ENCODE assay signal across 11 mouse cellular contexts in genomic region chr2:122301921-122302573, GRCm38 (mm10). TPM values are rescaled to one million over a fixed set of nuclear protein-coding genes. Genes with fewer than 3 reads are reported as not detected.
DNase-seq lines count a peak whose midpoint lies in the region; ATAC-seq lines count a peak whose summit lies in the region.
"Had no signal": no experiment of that assay in that cellular context is flagged by ENCODE, and none has a peak within 500 bp of the region (broad histone marks: within the 10 kb centered on the region; RNA-seq: fewer than 3 reads in every experiment).

No protein-coding gene starts in this region.

- no peaks in the 10 kb centered on the region for H3K36me3 ChIP-seq in kidney, embryonic 14.5 days (ENCODE audit: control insufficient read depth, insufficient read depth, low read length)
- no peaks in the 10 kb centered on the region for H3K36me3 ChIP-seq in embryonic facial prominence, embryonic 12.5 days
- no peaks in the 10 kb centered on the region for H3K36me3 ChIP-seq in intestine, embryonic 14.5 days (ENCODE audit: control insufficient read depth, insufficient read depth, low read length)

- H3K4me1 ChIP-seq in kidney, embryonic 14.5 days (ENCODE audit: control insufficient read depth, insufficient read depth, low read length): peaks cover 17% of the 10 kb centered on the region
- H3K4me1 ChIP-seq in embryonic facial prominence, embryonic 12.5 days: peaks cover 26% of the 10 kb centered on the region
- peaks cover 11% of the 10 kb centered on the region for H3K4me1 ChIP-seq in intestine, embryonic 14.5 days (replicated peaks; ENCODE audit: control insufficient read depth, insufficient read depth, low read length)

- peak overlapping the region; percentile 38 for H3K4me2 ChIP-seq in kidney, embryonic 14.5 days (replicated peaks; ENCODE audit: low read depth, low read length)
- peak overlapping the region; percentile 63 for H3K4me2 ChIP-seq in embryonic facial prominence, embryonic 12.5 days (replicated peaks)
- H3K4me2 ChIP-seq in intestine, embryonic 14.5 days (ENCODE audit: low read length): peak overlapping the region; percentile 62

- intact Hi-C loops in left cerebral cortex, postnatal 4 days (cut with DNase I): loop anchor here (5.0 kb wide), 1 partner anchor 110 kb away; no protein-coding TSS in a partner anchor

- ATAC-seq in kidney, embryonic 14.5 days (ENCODE audit: low FRiP score, low TSS enrichment): no peak
- ATAC-seq in embryonic facial prominence, embryonic 12.5 days (ENCODE audit: insufficient number of reproducible peaks, insufficient read depth, low FRiP score, low TSS enrichment): no peak
- no peak for ATAC-seq in intestine, embryonic 14.5 days (replicated peaks; ENCODE audit: low FRiP score, low TSS enrichment, low read depth)

- H3K9ac ChIP-seq in kidney, embryonic 14.5 days (ENCODE audit: low read depth, low read length): peak overlapping the region; percentile 29; the same call in 1 of the 2 replicates
- no peak overlapping the region for H3K9ac ChIP-seq in embryonic facial prominence, embryonic 12.5 days
- no peak overlapping the region for H3K9ac ChIP-seq in intestine, embryonic 14.5 days (ENCODE audit: low read length)

- WGBS in kidney, embryonic 14.5 days: 5% methylated on average over 23 of the region's 23 CpGs
- WGBS in embryonic facial prominence, embryonic 12.5 days: 8% methylated on average over 23 of the region's 23 CpGs
- 9% methylated on average over 23 of the region's 23 CpGs for WGBS in intestine, embryonic 14.5 days

- H3K27me3 ChIP-seq in kidney, embryonic 14.5 days (ENCODE audit: control insufficient read depth, insufficient read depth, low read length): peaks cover 62% of the 10 kb centered on the region
- H3K27me3 ChIP-seq in embryonic facial prominence, embryonic 12.5 days: peaks cover 97% of the 10 kb centered on the region
- peaks cover 84% of the 10 kb centered on the region for H3K27me3 ChIP-seq in intestine, embryonic 14.5 days (replicated peaks; ENCODE audit: control insufficient read depth, insufficient read depth, low read length)

- H3K27ac ChIP-seq in kidney, embryonic 14.5 days (ENCODE audit: low read depth, low read length): no peak overlapping the region
- no peak overlapping the region for H3K27ac ChIP-seq in embryonic facial prominence, embryonic 12.5 days
- no peak overlapping the region for H3K27ac ChIP-seq in intestine, embryonic 14.5 days (ENCODE audit: low read depth)

- peak overlapping the region; percentile 35 for H3K4me3 ChIP-seq in kidney, embryonic 14.5 days (ENCODE audit: low read length)
- H3K4me3 ChIP-seq in embryonic facial prominence, embryonic 12.5 days: peak overlapping the region; percentile 34
- H3K4me3 ChIP-seq in intestine, embryonic 14.5 days (ENCODE audit: low read depth, low read length): peak overlapping the region; percentile 33

- no peak for DNase-seq in kidney, adult 18-20 months
- peak; percentile 69 for DNase-seq in intestine, embryonic 14.5 days (ENCODE audit: low spot score)
- peak; percentile 59 for DNase-seq in neural tube, embryonic 10.5 days (ENCODE audit: extremely low spot score, low spot score)
- no peak for DNase-seq in urinary bladder, postnatal 14 days (ENCODE audit: low spot score)
- DNase-seq in left cerebral cortex, postnatal 4 days: no peak
- no peak for DNase-seq in kidney, postnatal 25 days

- no peaks in the 10 kb centered on the region for H3K9me3 ChIP-seq in kidney, embryonic 14.5 days (ENCODE audit: control insufficient read depth, low read length)
- H3K9me3 ChIP-seq in embryonic facial prominence, embryonic 12.5 days: no peaks in the 10 kb centered on the region
- H3K9me3 ChIP-seq in intestine, embryonic 14.5 days (ENCODE audit: control insufficient read depth, low read length): no peaks in the 10 kb centered on the region

RNA-seq across cellular contexts. Expression of gene Duoxa2, which starts 3.3 kb away (rescaled TPM):
- polyA plus RNA-seq in kidney, embryonic 14.5 days (2014; fragmentation: Nextera tagmentation; extraction: Ambion mirVana): 0.22 TPM in 1 of 2 replicates, not detected in the other
- polyA plus RNA-seq in embryonic facial prominence, embryonic 12.5 days (2016; fragmentation: Nextera tagmentation; extraction: Ambion mirVana): not detected in 2 replicates
- polyA plus RNA-seq in intestine, embryonic 14.5 days (2014; fragmentation: Nextera tagmentation; extraction: Ambion mirVana): 0.18 TPM in 1 of 2 replicates, not detected in the other
- under 1 TPM; 0.36 to 0.40 TPM for total RNA-seq in left cerebral cortex, postnatal 4 days (2021)
- total RNA-seq: common myeloid progenitor, adult 5-6 weeks; left cerebral cortex, adult 8-10 months; MEL had no signal

RNA-seq across cellular contexts. Expression of gene Duox2, which starts 3.8 kb away (rescaled TPM):
- 0.05 TPM in 1 of 2 replicates, not detected in the other for polyA plus RNA-seq in kidney, embryonic 14.5 days (2014; fragmentation: Nextera tagmentation; extraction: Ambion mirVana)
- polyA plus RNA-seq in embryonic facial prominence, embryonic 12.5 days (2016; fragmentation: Nextera tagmentation; extraction: Ambion mirVana): 0.05 and 0.08 TPM in 2 replicates
- 0.09 and 0.12 TPM in 2 replicates for polyA plus RNA-seq in intestine, embryonic 14.5 days (2014; fragmentation: Nextera tagmentation; extraction: Ambion mirVana)
- under 1 TPM; 0.22 to 0.58 TPM for total RNA-seq in left cerebral cortex, postnatal 4 days (2021)
- total RNA-seq: common myeloid progenitor, adult 5-6 weeks; MEL had no signal

RNA-seq across cellular contexts. Expression of gene Duoxa1, which starts 11.5 kb away (rescaled TPM):
- not detected in 2 replicates for polyA plus RNA-seq in kidney, embryonic 14.5 days (2014; fragmentation: Nextera tagmentation; extraction: Ambion mirVana)
- polyA plus RNA-seq in embryonic facial prominence, embryonic 12.5 days (2016; fragmentation: Nextera tagmentation; extraction: Ambion mirVana): 0.55 and 0.70 TPM in 2 replicates
- polyA plus RNA-seq in intestine, embryonic 14.5 days (2014; fragmentation: Nextera tagmentation; extraction: Ambion mirVana): not detected in 2 replicates
- total RNA-seq in left cerebral cortex, postnatal 4 days (2021): under 1 TPM; 0.40 to 0.66 TPM
- total RNA-seq: MEL had no signal

RNA-seq across cellular contexts. Expression of gene Duox1, which starts 13.4 kb away (rescaled TPM):
- polyA plus RNA-seq in kidney, embryonic 14.5 days (2014; fragmentation: Nextera tagmentation; extraction: Ambion mirVana): not detected in 2 replicates
- polyA plus RNA-seq in embryonic facial prominence, embryonic 12.5 days (2016; fragmentation: Nextera tagmentation; extraction: Ambion mirVana): 0.24 and 0.32 TPM in 2 replicates
- 0.05 TPM in 1 of 2 replicates, not detected in the other for polyA plus RNA-seq in intestine, embryonic 14.5 days (2014; fragmentation: Nextera tagmentation; extraction: Ambion mirVana)
- under 1 TPM; 0.12 to 0.36 TPM for total RNA-seq in left cerebral cortex, postnatal 4 days (2021)
- total RNA-seq: common myeloid progenitor, adult 5-6 weeks; MEL had no signal

Comparison
In these comparisons a context has a peak if more than half of its experiments do, and no peak if none do; other contexts are left out.
1. DNase-seq: peak in intestine, embryonic 14.5 days (single experiment) and neural tube, embryonic 10.5 days (single experiment); none in kidney, adult 18-20 months (single experiment), urinary bladder, postnatal 14 days (single experiment), left cerebral cortex, postnatal 4 days (single experiment) and kidney, postnatal 25 days (0 of 2).
2. Peak in every context shown above with its lines, with median percentiles within 50 percentile points of each other: H3K4me2 ChIP-seq and H3K4me3 ChIP-seq.